ENCODE assay signal across 8 mouse cellular contexts in genomic region chr13:23571504-23572217, GRCm38 (mm10). TPM values are rescaled to one million over a fixed set of nuclear protein-coding genes. Genes with fewer than 3 reads are reported as not detected.
DNase-seq lines count a peak whose midpoint lies in the region; ATAC-seq and TF ChIP-seq lines count a peak whose summit lies in the region.
"Not testable (repeated sequence)": the region's sequence is repeated elsewhere in the genome, so short reads cannot be mapped to it uniquely, and the experiment has no call there.

No protein-coding gene starts in this region.

- peak overlapping the region; percentile 76 for H3K9ac ChIP-seq in heart, embryonic 16.5 days (ENCODE audit: low read length)
- peak overlapping the region; percentile 92 for H3K9ac ChIP-seq in liver, embryonic 13.5 days
- H3K9ac ChIP-seq in midbrain, embryonic 13.5 days (replicated peaks), result peak overlapping the region; percentile 76

- ATAC-seq in heart, embryonic 16.5 days (replicated peaks; ENCODE audit: extremely low read depth, insufficient read depth, low FRiP score); midbrain, embryonic 13.5 days: not testable (repeated sequence)
- peak; percentile 3; the same call in 1 of the 2 replicates for ATAC-seq in liver, embryonic 13.5 days (ENCODE audit: low read depth)

- H3K4me3 ChIP-seq in forebrain, embryonic 10.5 days, result peak overlapping the region; percentile 55
- peak overlapping the region; percentile 59 for H3K4me3 ChIP-seq in heart, embryonic 16.5 days (ENCODE audit: low read length)
- peak overlapping the region; percentile 60 for H3K4me3 ChIP-seq in kidney, adult 2 months (ENCODE audit: insufficient read depth, low read depth, low read length)
- H3K4me3 ChIP-seq in liver, embryonic 13.5 days (replicated peaks), result peak overlapping the region; percentile 64
- peak overlapping the region; percentile 51 for H3K4me3 ChIP-seq in midbrain, embryonic 13.5 days (replicated peaks)

- WGBS in forebrain, embryonic 10.5 days, result under 1% methylated on average over 13 of the region's 34 CpGs
- under 1% methylated on average over 10 of the region's 34 CpGs for WGBS in heart, embryonic 16.5 days
- 2% methylated on average over 18 of the region's 34 CpGs for WGBS in kidney, adult 2 months
- 1% methylated on average over 12 of the region's 34 CpGs for WGBS in liver, embryonic 13.5 days (ENCODE audit: insufficient replicate concordance)
- under 1% methylated on average over 16 of the region's 34 CpGs for WGBS in midbrain, embryonic 13.5 days

- TF ChIP-seq CTCF in kidney, adult 2 months (conservative IDR thresholded peaks at IDR 0.05; ENCODE audit: insufficient read depth, insufficient read length, low read depth, low read length), result not testable (repeated sequence)

- peak overlapping the region; percentile 98 for H3K27ac ChIP-seq in forebrain, embryonic 10.5 days
- peak overlapping the region; percentile 96 for H3K27ac ChIP-seq in heart, embryonic 16.5 days (ENCODE audit: low read length)
- peak overlapping the region; percentile 77 for H3K27ac ChIP-seq in kidney, adult 2 months (ENCODE audit: insufficient read depth, low read depth, low read length)
- H3K27ac ChIP-seq in liver, embryonic 13.5 days, result peak overlapping the region; percentile 96
- peak overlapping the region; percentile 96 for H3K27ac ChIP-seq in midbrain, embryonic 13.5 days

- peak overlapping the region; percentile 77 for H3K4me2 ChIP-seq in heart, embryonic 16.5 days (ENCODE audit: low read depth, low read length)
- peak overlapping the region; percentile 81 for H3K4me2 ChIP-seq in liver, embryonic 13.5 days
- H3K4me2 ChIP-seq in midbrain, embryonic 13.5 days (replicated peaks), result peak overlapping the region; percentile 75

- not testable (repeated sequence) for H3K9me3 ChIP-seq in forebrain, embryonic 10.5 days; heart, embryonic 16.5 days (replicated peaks; ENCODE audit: control insufficient read depth, low read length); liver, embryonic 13.5 days (replicated peaks); midbrain, embryonic 13.5 days

- not testable (repeated sequence) for H3K36me3 ChIP-seq in forebrain, embryonic 10.5 days (replicated peaks); heart, embryonic 16.5 days (ENCODE audit: control insufficient read depth, insufficient read depth); kidney, adult 2 months (ENCODE audit: control insufficient read depth, insufficient read depth, low read length); liver, embryonic 13.5 days; midbrain, embryonic 13.5 days; splenic B cell, adult 2 months (ENCODE audit: control insufficient read depth, insufficient read depth, low read length, poor library complexity, severe bottlenecking)

- H3K4me1 ChIP-seq in forebrain, embryonic 10.5 days, result peaks cover 33% of the 10 kb centered on the region
- peaks cover 23% of the 10 kb centered on the region for H3K4me1 ChIP-seq in heart, embryonic 16.5 days (ENCODE audit: control insufficient read depth, insufficient read depth, low read length)
- not testable (repeated sequence) for H3K4me1 ChIP-seq in kidney, adult 2 months (ENCODE audit: control insufficient read depth, insufficient read depth, low read length)
- peaks cover 39% of the 10 kb centered on the region for H3K4me1 ChIP-seq in liver, embryonic 13.5 days (replicated peaks)
- peaks cover 37% of the 10 kb centered on the region for H3K4me1 ChIP-seq in midbrain, embryonic 13.5 days (replicated peaks)

- not testable (repeated sequence) for H3K27me3 ChIP-seq in forebrain, embryonic 10.5 days (ENCODE audit: poor library complexity, severe bottlenecking); heart, embryonic 16.5 days (ENCODE audit: control insufficient read depth, insufficient read depth, low read length); kidney, adult 2 months (replicated peaks; ENCODE audit: control insufficient read depth, insufficient read depth, low read length); liver, embryonic 13.5 days; midbrain, embryonic 13.5 days; splenic B cell, adult 2 months (ENCODE audit: control insufficient read depth, insufficient read depth, low read length, poor library complexity, severe bottlenecking)

- DNase-seq in A20 (ENCODE audit: low read depth, low spot score), result peak; percentile 74
- peak; percentile 76 for DNase-seq in c-Kit-positive CD71-positive TER-119-positive erythroid progenitor cells, embryonic 14.5 days (ENCODE audit: low spot score)
- DNase-seq in forebrain, embryonic 10.5 days (ENCODE audit: extremely low spot score, low spot score), result peak; percentile 20
- not testable (repeated sequence) for DNase-seq in kidney, adult 2 months
- DNase-seq in liver, embryonic 13.5 days, result peak; percentile 64
- DNase-seq in splenic B cell, adult 2 months (ENCODE audit: low read depth, low spot score), result peak; percentile 38

- TF ChIP-seq POLR2A in kidney, adult 2 months (IDR thresholded peaks at IDR 0.05; ENCODE audit: low read depth, low read length), result not testable (repeated sequence)

RNA-seq across cellular contexts. Expression of gene Hist1h2bg, which starts 0.5 kb away (rescaled TPM):
- 6.4 and 6.7 TPM in 2 replicates for polyA plus RNA-seq in forebrain, embryonic 10.5 days (2016; fragmentation: Nextera tagmentation; extraction: Ambion mirVana)
- 4.2 and 5.1 TPM in 2 replicates for polyA plus RNA-seq in heart, embryonic 16.5 days (2015; fragmentation: Nextera tagmentation; extraction: Ambion mirVana)
- polyA plus RNA-seq in kidney, adult 2 months (2012; rRNA removed), result 3.1 and 4.6 TPM in 2 replicates
- 6.5 and 14.1 TPM in 2 replicates for polyA plus RNA-seq in liver, embryonic 13.5 days (2015; fragmentation: Nextera tagmentation; extraction: Ambion mirVana)
- 4.1 and 7.5 TPM in 2 replicates for polyA plus RNA-seq in midbrain, embryonic 13.5 days (2015; fragmentation: Nextera tagmentation; extraction: Ambion mirVana)

RNA-seq across cellular contexts. Expression of gene Hist1h2ae, which starts 0.6 kb away (rescaled TPM):
- polyA plus RNA-seq in forebrain, embryonic 10.5 days (2016; fragmentation: Nextera tagmentation; extraction: Ambion mirVana), result 102 and 105 TPM in 2 replicates
- polyA plus RNA-seq in heart, embryonic 16.5 days (2015; fragmentation: Nextera tagmentation; extraction: Ambion mirVana), result 34.0 and 34.2 TPM in 2 replicates
- 0.22 and 0.58 TPM in 2 replicates for polyA plus RNA-seq in kidney, adult 2 months (2012; rRNA removed)
- 95.0 and 121 TPM in 2 replicates for polyA plus RNA-seq in liver, embryonic 13.5 days (2015; fragmentation: Nextera tagmentation; extraction: Ambion mirVana)
- 51.6 and 53.6 TPM in 2 replicates for polyA plus RNA-seq in midbrain, embryonic 13.5 days (2015; fragmentation: Nextera tagmentation; extraction: Ambion mirVana)

RNA-seq across cellular contexts. Expression of gene Hist1h2bf, which starts 2.3 kb away (rescaled TPM):
- polyA plus RNA-seq in forebrain, embryonic 10.5 days (2016; fragmentation: Nextera tagmentation; extraction: Ambion mirVana), result 5.8 and 6.9 TPM in 2 replicates
- polyA plus RNA-seq in heart, embryonic 16.5 days (2015; fragmentation: Nextera tagmentation; extraction: Ambion mirVana), result 0.37 and 2.4 TPM in 2 replicates
- polyA plus RNA-seq in kidney, adult 2 months (2012; rRNA removed), result 0.30 and 0.99 TPM in 2 replicates
- 5.0 and 12.7 TPM in 2 replicates for polyA plus RNA-seq in liver, embryonic 13.5 days (2015; fragmentation: Nextera tagmentation; extraction: Ambion mirVana)
- 3.3 and 4.5 TPM in 2 replicates for polyA plus RNA-seq in midbrain, embryonic 13.5 days (2015; fragmentation: Nextera tagmentation; extraction: Ambion mirVana)

RNA-seq across cellular contexts. Expression of gene Hist1h2ad, which starts 2.5 kb away (rescaled TPM):
- 1.5 TPM in 2 replicates for polyA plus RNA-seq in forebrain, embryonic 10.5 days (2016; fragmentation: Nextera tagmentation; extraction: Ambion mirVana)
- polyA plus RNA-seq in heart, embryonic 16.5 days (2015; fragmentation: Nextera tagmentation; extraction: Ambion mirVana), result 1.2 and 1.8 TPM in 2 replicates
- polyA plus RNA-seq in kidney, adult 2 months (2012; rRNA removed), result not detected in 2 replicates
- polyA plus RNA-seq in liver, embryonic 13.5 days (2015; fragmentation: Nextera tagmentation; extraction: Ambion mirVana), result 1.2 and 4.3 TPM in 2 replicates
- polyA plus RNA-seq in midbrain, embryonic 13.5 days (2015; fragmentation: Nextera tagmentation; extraction: Ambion mirVana), result 0.93 and 1.7 TPM in 2 replicates

RNA-seq across cellular contexts. Expression of gene Hist1h3d, which starts 3.9 kb away (rescaled TPM):
- 7.1 and 7.2 TPM in 2 replicates for polyA plus RNA-seq in forebrain, embryonic 10.5 days (2016; fragmentation: Nextera tagmentation; extraction: Ambion mirVana)
- 1.4 and 1.8 TPM in 2 replicates for polyA plus RNA-seq in heart, embryonic 16.5 days (2015; fragmentation: Nextera tagmentation; extraction: Ambion mirVana)
- polyA plus RNA-seq in kidney, adult 2 months (2012; rRNA removed), result 0.68 and 0.88 TPM in 2 replicates
- 5.9 and 7.2 TPM in 2 replicates for polyA plus RNA-seq in liver, embryonic 13.5 days (2015; fragmentation: Nextera tagmentation; extraction: Ambion mirVana)
- polyA plus RNA-seq in midbrain, embryonic 13.5 days (2015; fragmentation: Nextera tagmentation; extraction: Ambion mirVana), result 2.1 and 3.1 TPM in 2 replicates

Comparison
In these comparisons a context has a peak if more than half of its experiments do, and no peak if none do; other contexts are left out.
1. RNA of gene Hist1h2ae, which starts 0.6 kb away (polyA plus RNA-seq): 95.0 to 121 TPM in liver, embryonic 13.5 days, 102 to 105 TPM in forebrain, embryonic 10.5 days, 51.6 to 53.6 TPM in midbrain, embryonic 13.5 days and 34.0 to 34.2 TPM in heart, embryonic 16.5 days; 0.22 to 0.58 TPM in kidney, adult 2 months; every median in the first group is over 10 times any median in the second.
2. Peak in every context shown above with its lines, with median percentiles within 50 percentile points of each other: H3K27ac ChIP-seq, H3K4me3 ChIP-seq, H3K4me2 ChIP-seq and H3K9ac ChIP-seq.